Mouse (Mus musculus) heart, adult 18-20 months (tissue): ENCODE results near the gene Rab30. TPM values are rescaled to one million over a fixed set of nuclear protein-coding genes. Genes with fewer than 3 reads are reported as not detected.

ENCODE experiments used
- total RNA-seq, 2 experiments: library from RNA; stranded (reverse); gene quantifications; 2 replicates each; pipeline ENCODE4 v1.2.3; 2021

The Rab30 gene
- total RNA-seq, 2 experiments from 2014 or later, result 22.0 to 23.3 TPM

Other genes starting within 250 kb of the Rab30 start
- gene Ccdc90b, start 180.5 kb upstream of the Rab30 start, total RNA-seq, result 10 to 100 TPM; 42.8 to 44.3 TPM
- gene Ankrd42, start 104.5 kb upstream of the Rab30 start, total RNA-seq, result 1 to 10 TPM; 1.1 to 1.2 TPM
- gene Pcf11, start 71.7 kb upstream of the Rab30 start, total RNA-seq, result 10 to 100 TPM; 19.4 to 30.2 TPM
- gene Ddias, start 132.6 kb downstream of the Rab30 start, total RNA-seq, result under 1 TPM; 0.21 to 0.89 TPM
- gene Prcp, start 132.9 kb downstream of the Rab30 start, total RNA-seq, result 10 to 100 TPM in 1 of 2 experiments, 1 to 10 TPM in 1; 9.1 to 10.9 TPM